Mouse (Mus musculus): Measurements from ENCODE around the gene Ptprn2. TPM values are rescaled to one million over a fixed set of nuclear protein-coding genes. Genes with fewer than 3 reads are reported as not detected.

Ptprn2 gene
- total RNA-seq, 2 experiments from 2014 or later, result not detected

- DNase-seq (ENCODE audit: low spot score), result no peak
Measured at GRCm38 (mm10) chr12:116776447-116776846, 290.9 kb downstream of the Ptprn2 start.

DNA sequence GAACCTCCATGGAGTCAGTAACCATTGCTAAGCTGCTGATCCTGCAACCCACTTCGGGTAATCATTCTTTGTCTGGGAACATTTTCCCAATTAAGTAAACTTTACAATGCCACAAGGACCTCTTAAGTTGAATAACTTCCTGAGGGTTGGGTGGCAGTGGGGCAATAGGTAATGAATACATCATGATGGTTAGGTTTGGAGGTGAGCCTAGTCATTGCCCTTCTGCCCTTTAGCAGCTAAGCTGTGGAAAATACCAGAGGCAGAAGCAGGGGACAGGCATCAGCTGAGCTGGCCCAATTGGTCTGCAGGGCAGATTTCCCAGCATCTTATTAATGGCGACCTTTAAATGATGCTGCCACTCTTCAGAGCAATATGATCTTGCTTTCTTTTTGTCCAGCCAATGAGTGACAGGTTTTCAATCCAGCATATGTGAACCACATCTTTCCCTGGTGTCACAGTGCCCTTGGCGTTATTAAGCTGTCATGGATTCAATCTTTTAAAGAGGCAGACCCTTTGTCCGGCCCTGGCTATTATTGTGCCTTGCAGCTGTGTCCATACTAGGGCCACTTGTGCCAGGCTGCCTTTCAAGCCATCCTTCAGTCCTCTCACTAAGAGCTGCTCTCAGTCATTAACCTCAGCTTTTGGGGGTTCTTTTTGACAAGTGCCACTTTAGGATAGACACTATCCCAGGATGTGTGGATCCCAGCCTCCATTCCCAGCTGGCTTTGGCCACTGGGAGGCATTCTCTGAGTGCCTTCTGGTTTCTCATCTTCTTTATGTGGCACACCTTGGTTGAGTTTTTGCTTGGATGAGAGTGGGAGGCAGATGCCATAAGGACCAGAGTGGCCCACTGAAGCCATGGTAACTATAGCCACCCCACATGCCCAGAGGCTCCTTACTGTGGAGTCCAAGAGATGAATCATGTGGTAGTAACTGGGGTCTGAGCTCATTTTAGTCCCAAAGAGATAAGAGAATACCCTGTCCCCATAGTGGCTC, 292.9 kb downstream of the Ptprn2 start:
- no peak for DNase-seq (ENCODE audit: low spot score)

DNA sequence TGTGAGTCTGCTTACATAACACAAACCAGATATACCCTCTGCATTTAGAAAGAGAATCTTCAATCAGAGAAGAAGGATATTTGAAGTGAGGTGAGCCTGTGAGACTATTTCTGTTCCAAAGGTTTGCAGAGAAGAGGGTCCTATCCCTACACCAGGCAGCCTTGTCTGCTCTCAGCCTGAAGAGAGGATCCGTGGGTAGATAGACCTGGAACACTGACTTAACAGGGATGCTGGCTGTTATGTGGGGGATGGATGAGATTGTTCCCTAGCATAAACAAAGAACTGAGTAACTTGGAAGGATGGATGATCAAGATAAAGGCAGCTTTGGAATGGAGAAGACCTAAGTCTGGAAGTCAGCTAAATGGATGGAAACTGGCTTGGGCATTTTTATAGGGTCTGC, 294.9 kb downstream of the Ptprn2 start:
- DNase-seq (ENCODE audit: low spot score), result no peak

DNA sequence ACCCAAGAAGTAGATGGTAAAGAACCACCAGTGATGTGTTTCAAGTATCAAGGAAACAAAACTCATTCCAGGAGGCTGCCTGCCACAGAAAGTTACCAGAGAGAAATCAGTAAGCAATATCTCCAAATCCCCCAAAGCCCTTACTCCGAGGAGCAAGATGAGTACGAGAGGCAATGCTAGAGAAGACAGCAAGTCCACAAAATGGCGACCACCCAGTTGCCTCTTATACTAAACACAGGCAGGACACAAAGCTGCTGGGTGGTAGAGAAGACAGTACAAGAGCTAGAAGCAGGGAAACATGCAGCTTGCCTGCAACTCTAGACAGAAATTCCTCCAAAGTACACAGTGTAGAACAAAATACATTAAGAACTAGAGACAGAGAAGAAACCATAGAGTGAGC, 300.2 kb downstream of the Ptprn2 start:
- no peak for DNase-seq (ENCODE audit: low spot score)

DNA sequence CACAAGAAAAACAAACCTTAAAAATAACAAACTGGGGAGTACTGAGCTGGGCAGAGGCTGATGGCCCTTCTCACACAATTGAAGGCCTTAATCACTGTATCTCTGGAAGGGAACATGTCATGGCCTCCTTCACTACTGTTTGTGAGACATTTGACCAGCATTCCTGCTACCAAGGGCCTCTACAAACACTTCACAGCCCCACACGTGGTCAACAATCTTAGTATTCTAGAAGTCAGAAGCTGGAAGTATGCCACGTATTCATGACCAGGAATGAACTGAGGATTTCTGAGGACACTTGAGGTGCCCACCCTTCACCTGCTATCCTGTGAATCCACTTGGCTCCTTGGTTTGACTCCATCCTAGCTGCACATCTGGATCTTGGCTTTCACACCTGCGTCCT, 302.8 kb downstream of the Ptprn2 start:
- DNase-seq (ENCODE audit: low spot score), result no peak

DNA sequence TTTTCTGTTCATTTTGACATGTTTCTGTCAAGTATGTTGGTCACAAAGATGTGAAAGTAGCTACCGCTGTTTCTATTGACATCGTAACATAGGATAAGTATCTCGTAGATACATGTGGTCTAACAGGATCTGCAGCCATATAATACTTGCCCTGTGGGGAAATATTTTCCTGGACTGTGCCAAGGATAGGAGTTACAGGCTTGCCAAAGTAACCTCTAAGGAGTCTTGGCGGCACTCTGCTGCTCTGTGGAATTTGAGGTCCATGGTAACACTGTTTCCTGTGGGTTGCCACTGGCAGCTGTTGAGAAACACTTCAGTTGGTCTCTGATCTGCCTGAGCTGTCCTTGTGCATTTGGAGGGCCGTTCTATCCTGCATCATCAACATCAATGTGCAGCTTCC, 317.8 kb downstream of the Ptprn2 start:
- no peak for DNase-seq (ENCODE audit: low spot score)

DNA sequence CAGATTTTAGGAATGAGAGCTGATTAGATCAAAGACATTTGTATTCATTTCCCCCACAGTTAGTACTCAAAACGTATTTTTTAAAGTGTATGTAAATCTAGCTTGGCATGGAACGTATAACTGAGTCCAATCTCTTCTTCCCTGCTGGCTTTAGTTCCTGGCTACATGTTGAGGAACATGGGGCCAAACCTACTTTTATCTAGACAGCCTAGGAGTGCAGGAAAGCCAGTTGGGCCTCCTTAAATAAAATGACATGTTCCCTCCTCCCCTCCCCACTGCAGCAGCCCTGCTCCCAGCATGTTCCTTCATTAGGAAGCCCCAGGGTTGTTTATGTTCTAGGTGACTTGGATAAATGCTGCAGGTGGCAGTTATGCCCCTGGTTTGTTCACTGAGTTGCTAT, 319.2 kb downstream of the Ptprn2 start:
- DNase-seq (ENCODE audit: low spot score), result no peak

DNA sequence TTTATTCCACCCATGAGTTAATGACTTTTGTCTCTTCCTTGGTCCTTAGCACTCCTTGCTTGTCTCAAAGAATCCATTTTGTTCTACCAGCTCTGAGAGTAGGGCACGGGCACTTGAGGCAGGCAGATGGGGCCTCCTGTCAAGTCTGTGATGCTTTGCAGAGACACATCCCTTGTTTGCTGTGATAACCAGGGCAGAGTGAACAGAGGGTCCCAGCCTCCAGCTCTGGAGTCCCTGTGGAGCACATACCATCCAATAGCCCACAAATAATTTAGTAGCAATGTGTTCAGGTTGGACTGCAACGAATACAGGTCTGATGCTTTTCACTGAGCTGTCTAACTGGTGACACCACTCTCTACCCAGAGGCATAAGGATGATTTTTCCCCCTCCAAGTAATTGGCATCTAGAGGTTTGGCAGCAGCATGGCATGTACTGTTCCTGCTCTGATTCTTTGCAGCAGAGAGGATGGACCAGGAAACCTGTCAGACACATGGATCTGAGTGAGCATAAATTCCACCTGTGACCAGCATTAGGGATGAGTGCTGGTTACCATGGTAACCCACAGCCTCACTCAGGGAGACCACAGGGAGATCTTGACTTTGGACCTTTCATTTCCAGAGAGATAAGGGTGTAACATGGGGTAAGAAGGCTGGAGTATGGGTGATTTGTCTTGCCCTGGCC, 319.7 kb downstream of the Ptprn2 start:
- DNase-seq (ENCODE audit: low spot score), result no peak

DNA sequence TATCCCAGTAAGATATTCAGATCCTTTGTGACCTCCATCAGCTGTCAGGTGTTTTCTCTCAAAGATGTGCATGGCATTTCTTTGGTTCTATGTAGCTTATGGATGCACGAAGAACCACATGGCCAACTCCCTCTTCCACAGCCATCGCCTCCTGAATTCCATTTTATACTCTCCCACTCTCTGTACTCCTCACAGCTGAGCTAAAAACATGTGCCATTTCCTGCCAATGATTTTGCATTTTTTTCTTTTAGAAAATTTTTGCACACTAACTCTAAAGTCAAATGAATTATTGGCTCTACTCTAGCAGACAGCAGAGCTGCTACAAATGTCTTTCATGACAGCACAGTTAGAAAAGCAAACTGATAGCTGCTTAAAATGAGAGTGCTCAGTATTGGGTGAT, 320.6 kb downstream of the Ptprn2 start:
- no peak for DNase-seq (ENCODE audit: low spot score)

GRCm38 (mm10) chr12:116813012-116813411, 327.5 kb downstream of the Ptprn2 start:
- no peak for DNase-seq (ENCODE audit: low spot score)

DNA sequence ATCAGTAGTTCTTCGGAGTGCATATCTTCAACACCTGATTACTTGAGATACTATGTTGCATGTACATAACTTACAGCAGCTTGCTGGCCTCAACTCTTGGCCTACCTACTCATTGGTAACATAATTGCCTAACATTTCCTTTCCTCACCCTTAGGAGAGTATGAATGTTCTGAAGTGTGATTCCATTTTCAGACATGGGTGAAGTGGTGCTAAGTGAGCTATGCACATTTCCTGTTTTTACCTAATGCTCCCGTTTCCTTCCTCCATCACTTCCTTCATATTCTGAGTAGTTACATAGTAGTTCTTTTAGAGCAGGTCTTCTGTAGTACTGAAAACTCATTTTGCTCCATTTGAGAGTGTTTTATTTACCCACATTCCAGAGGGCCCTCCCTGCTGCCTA, 334.3 kb downstream of the Ptprn2 start:
- DNase-seq (ENCODE audit: low spot score), result no peak

- DNase-seq (ENCODE audit: low spot score), result no peak
Measured at GRCm38 (mm10) chr12:116823341-116823740, 337.8 kb downstream of the Ptprn2 start.

DNA sequence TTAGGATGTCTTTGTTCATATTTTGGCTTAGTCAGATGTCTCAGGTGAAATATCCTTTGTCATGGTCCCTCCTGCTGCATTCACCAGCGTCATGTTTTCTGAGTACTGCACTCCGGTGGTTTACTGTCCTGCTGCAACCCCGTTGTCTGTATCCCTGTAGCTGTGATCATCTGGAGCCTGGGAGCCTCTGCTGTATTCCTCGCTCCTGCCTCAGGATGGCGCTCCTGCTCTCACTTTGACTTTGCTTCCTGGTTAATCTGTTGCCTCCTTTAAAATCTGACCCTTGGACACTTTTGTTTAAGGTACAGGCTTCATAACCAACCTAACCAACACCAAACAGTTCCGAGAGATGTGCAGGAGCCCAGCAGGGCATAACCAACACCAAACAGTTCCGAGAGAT, 342.2 kb downstream of the Ptprn2 start:
- no peak for DNase-seq (ENCODE audit: low spot score)

DNA sequence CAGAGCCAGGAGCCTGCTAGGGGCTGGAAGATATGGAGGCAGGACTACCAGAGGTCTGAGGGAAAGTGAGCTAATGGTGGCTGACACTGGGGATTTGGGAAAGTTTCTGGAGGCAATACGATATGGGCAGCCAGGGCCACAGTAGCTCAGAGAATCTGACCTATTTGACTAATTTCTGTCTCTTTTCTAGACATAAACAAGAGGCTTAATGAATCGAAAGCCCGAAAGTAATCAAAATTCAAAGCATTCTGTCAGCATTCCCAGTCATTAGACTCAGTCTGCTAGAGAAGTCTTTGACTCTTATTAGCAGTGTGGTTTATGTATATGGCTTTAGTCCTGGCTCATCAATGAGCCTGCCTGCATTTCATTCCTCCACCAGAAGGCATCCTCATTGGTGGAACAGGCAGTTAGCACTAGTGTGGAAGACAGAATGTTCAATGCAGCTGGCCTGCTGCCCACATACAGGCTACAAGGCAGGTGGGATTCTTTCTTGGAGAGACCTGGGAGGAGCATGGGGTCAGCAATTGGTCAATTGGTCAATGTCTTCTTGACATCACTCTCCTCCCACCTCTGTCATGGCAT, 353.2 kb downstream of the Ptprn2 start:
- no peak for DNase-seq (ENCODE audit: low spot score)

DNA sequence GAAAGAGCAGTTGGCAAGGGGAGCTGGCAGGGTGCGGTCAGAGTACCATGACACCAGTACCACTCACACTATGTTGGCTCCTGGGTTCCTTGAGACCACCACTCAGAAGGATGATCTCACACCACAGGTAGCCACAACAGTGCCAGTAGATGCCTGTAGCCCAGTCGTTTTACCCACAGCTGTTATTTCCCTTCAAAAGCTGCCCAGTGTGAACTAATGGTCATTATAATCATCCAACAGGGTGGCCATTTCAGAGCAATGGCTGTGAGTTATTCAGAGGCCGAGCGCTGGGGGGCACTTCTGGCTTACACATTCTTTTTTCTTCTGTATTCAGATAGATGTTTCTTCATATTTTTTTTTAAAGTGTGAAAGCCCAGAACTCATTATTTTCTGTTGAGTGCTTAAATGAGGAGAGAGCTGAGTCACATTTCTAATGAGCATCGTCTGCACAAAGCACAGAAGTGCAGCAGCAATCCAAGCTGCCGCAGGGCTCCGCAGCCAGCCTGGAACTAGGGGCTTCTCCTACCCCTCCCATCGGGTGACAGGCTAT, 357.3 kb downstream of the Ptprn2 start:
- no peak for DNase-seq (ENCODE audit: low spot score)

DNA sequence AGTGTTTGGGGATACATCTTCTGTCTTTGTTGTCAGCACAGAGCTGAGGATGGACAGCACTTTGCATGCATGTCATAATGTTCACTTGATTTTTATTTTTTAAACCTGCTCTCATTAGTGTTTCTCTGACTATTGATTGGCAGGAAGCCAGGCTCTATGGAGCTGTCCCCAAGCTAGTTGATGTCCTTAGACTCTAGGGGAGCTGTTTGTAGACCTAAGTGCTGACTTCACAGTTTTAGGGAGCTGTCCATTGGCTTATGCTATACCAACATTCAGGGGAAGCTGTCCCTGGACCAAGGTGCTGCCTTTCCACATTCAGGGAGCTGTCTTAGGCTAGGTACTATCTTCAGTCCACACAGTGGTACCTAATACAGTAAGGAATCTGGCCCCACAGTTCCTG, 360.7 kb downstream of the Ptprn2 start:
- DNase-seq (ENCODE audit: low spot score), result no peak

- DNase-seq (ENCODE audit: low spot score), result no peak
Measured at GRCm38 (mm10) chr12:116847021-116847420, 361.5 kb downstream of the Ptprn2 start.

GRCm38 (mm10) chr12:116856307-116856706, 370.8 kb downstream of the Ptprn2 start:
- DNase-seq (ENCODE audit: low spot score), result no peak

DNA sequence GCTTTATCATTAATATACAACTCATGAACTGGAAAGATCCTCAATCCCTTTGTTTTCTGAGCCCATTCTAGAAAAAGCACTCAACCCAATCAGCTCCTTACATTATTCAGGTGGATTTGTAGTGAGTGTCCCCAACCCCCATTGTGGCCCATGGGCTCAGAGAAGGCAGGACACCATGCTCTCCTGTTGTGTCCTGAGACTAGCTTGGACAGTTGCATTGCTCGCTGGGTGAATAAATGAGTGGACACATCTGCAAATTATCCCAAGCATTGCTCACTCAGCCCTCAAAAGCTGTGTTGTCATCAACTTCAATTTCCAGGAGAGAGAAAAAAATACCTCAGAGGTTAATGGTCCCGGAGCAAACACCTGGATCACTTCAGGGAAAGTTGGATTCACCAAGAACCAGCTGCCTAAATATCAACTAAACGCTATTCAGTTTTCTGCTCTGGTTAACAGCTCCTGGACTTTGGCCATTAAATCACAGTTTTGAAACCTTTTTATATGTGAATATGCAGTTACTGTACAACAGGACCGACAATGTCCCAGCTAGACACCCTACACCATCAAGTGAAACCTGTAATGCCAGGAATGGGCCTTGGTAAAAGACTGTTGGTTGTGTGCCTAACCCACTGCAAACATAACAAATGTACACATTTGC, 376.0 kb downstream of the Ptprn2 start:
- no peak for DNase-seq (ENCODE audit: low spot score)

- no peak for DNase-seq (ENCODE audit: low spot score)
Measured at GRCm38 (mm10) chr12:116863291-116863899, 377.9 kb downstream of the Ptprn2 start.

All from gastrocnemius, adult 18-20 months (tissue).